Mouse (Mus musculus): ENCODE results near the gene Hps4.

DNA sequence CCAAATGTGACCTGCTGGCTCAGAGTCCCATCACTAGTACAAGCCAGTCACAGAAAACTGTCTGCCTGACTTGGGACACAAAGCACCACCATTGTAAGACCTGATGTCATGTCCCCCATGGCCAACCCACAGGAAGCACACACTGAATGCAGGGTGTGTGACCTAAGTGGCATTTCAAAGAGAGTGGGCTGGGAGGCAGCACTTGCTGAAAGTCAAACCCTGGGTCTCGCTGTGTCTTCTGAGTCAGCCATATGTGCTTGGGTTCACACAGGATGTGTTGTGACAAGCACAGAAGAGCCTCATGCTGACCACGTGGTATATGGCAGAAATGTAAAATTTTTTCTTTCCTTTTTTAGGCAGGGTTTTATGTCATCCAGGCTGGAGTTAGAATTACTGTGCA is 45.6 kb upstream of the Hps4 start:
- TF ChIP-seq CTCF (IDR thresholded peaks at IDR 0.05; ENCODE audit: extremely low read depth, insufficient read depth, insufficient read length, insufficient replicate concordance) (no peak), POLR2A (IDR thresholded peaks at IDR 0.05; ENCODE audit: low read depth, low read length) (no peak)

All from spleen, adult 2 months (tissue).